ENCODE assay signal across 21 mouse cellular contexts in the genomic region with DNA sequence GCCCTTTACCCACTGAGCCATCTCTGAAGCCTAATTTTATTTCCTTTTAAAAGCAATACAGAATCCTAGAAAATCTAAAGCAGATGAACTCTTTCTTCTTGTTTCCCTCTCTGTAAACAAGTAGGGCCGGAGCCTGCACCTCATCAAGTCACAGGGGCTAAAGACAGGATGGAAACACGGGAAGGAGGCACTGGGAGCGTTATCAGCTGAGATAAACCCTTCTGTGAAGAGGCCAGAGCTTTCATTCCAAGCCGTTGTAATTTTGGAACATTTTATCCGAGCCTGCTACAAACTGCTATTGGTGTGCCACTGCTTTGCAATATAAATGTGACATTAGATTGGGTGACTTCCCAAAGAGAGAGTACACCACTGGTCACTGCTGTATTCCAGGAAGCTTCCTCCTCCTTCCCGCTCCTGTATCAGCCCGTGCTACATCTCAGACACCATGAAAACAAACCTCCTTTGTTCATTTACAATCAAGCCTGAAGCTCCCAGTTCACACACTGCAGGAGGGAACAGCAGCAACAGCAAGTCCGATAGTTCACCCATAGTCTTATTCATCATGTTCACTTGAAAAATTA. TPM values are rescaled to one million over a fixed set of nuclear protein-coding genes. Genes with fewer than 3 reads are reported as not detected.
DNase-seq lines count a peak whose midpoint lies in the region; ATAC-seq and TF ChIP-seq lines count a peak whose summit lies in the region.
"Had no signal": no experiment of that assay in that cellular context is flagged by ENCODE, and none has a peak within 500 bp of the region (broad histone marks: within the 10 kb centered on the region; RNA-seq: fewer than 3 reads in every experiment).

No protein-coding gene starts in this region.

- peak overlapping the region; percentile 40 for H3K4me2 ChIP-seq in heart, embryonic 14.5 days (ENCODE audit: low read length)
- no peak overlapping the region for H3K4me2 ChIP-seq in intestine, embryonic 14.5 days (ENCODE audit: low read length)
- H3K4me2 ChIP-seq: forebrain, embryonic 13.5 days; limb, embryonic 12.5 days; liver, embryonic 13.5 days had no signal

- H3K4me3 ChIP-seq in heart, embryonic 14.5 days (ENCODE audit: control insufficient read depth in 1 of 2, insufficient read depth in 1 of 2, low read depth in 1 of 2, low read length in 2 of 2), result no peak overlapping the region
- no peak overlapping the region for H3K4me3 ChIP-seq in heart, adult 2 months
- H3K4me3 ChIP-seq in embryonic facial prominence, embryonic 10.5 days, result no peak overlapping the region
- H3K4me3 ChIP-seq in intestine, embryonic 14.5 days (ENCODE audit: low read depth, low read length), result no peak overlapping the region
- H3K4me3 ChIP-seq: forebrain, embryonic 13.5 days; limb, embryonic 12.5 days; liver, embryonic 13.5 days; megakaryocyte, embryonic 14.5 days had no signal

- no peaks in the 10 kb centered on the region for H3K27me3 ChIP-seq in heart, embryonic 14.5 days (ENCODE audit: control insufficient read depth, insufficient read depth, low read length)
- H3K27me3 ChIP-seq in heart, adult 2 months (ENCODE audit: control insufficient read depth, insufficient read depth, low read length), result no peaks in the 10 kb centered on the region
- no peaks in the 10 kb centered on the region for H3K27me3 ChIP-seq in embryonic facial prominence, embryonic 10.5 days (replicated peaks; ENCODE audit: low read depth, poor library complexity, severe bottlenecking)
- no peaks in the 10 kb centered on the region for H3K27me3 ChIP-seq in intestine, embryonic 14.5 days (replicated peaks; ENCODE audit: control insufficient read depth, insufficient read depth, low read length)
- H3K27me3 ChIP-seq: forebrain, embryonic 13.5 days; limb, embryonic 12.5 days; liver, embryonic 13.5 days; megakaryocyte, embryonic 14.5 days; Patski had no signal

- DNase-seq in embryo, embryonic 10.5 days (ENCODE audit: low spot score), result peak; percentile 12
- no peak for DNase-seq in embryo, embryonic 11 days
- DNase-seq in heart, adult 2 months, result no peak
- peak; percentile 21 for DNase-seq in embryonic facial prominence, embryonic 10.5 days (ENCODE audit: low spot score)
- DNase-seq in intestine, embryonic 14.5 days (ENCODE audit: low spot score), result peak; percentile 52
- no peak for DNase-seq in ovary, postnatal 10 days (ENCODE audit: low spot score)
- DNase-seq in frontal cortex, postnatal 10 days (ENCODE audit: low spot score in 2 of 2), result no peak
- DNase-seq: adrenal gland, postnatal 10 days; cerebellum, adult 9-11 months; gastrocnemius, postnatal 25 days; kidney, adult 2 months; kidney, postnatal 10 days; liver, embryonic 13.5 days; thymus, postnatal 36 days had no signal

- no peak for TF ChIP-seq CTCF in heart, adult 2 months (IDR thresholded peaks at IDR 0.05)

- no peaks in the 10 kb centered on the region for H3K9me3 ChIP-seq in heart, embryonic 14.5 days (ENCODE audit: control insufficient read depth, low read length)
- no peaks in the 10 kb centered on the region for H3K9me3 ChIP-seq in embryonic facial prominence, embryonic 10.5 days
- no peaks in the 10 kb centered on the region for H3K9me3 ChIP-seq in intestine, embryonic 14.5 days (ENCODE audit: control insufficient read depth, low read length)
- H3K9me3 ChIP-seq: forebrain, embryonic 13.5 days; limb, embryonic 12.5 days; liver, embryonic 13.5 days had no signal

- peak; percentile 75 for ATAC-seq in heart, embryonic 14.5 days (ENCODE audit: insufficient number of reproducible peaks, insufficient read depth, low FRiP score, low read depth)
- ATAC-seq in intestine, embryonic 14.5 days (replicated peaks; ENCODE audit: low FRiP score, low TSS enrichment, low read depth), result no peak
- ATAC-seq: CD4-positive, CD25-positive, alpha-beta regulatory T cell, adult 4 months; forebrain, embryonic 13.5 days; hindbrain, embryonic 16.5 days; Patski had no signal

- H3K36me3 ChIP-seq in heart, embryonic 14.5 days (ENCODE audit: control insufficient read depth, insufficient read depth, low read length), result 0 out of 2 replicates have a peak, but pooled peaks cover 5% of the 10 kb centered on the region
- H3K36me3 ChIP-seq in heart, adult 2 months (ENCODE audit: control insufficient read depth, insufficient read depth, low read length), result no peaks in the 10 kb centered on the region
- H3K36me3 ChIP-seq in embryonic facial prominence, embryonic 10.5 days (replicated peaks), result peaks cover 4% of the 10 kb centered on the region; the same call in 1 of the 2 replicates
- no peaks in the 10 kb centered on the region for H3K36me3 ChIP-seq in intestine, embryonic 14.5 days (ENCODE audit: control insufficient read depth, insufficient read depth, low read length)
- H3K36me3 ChIP-seq: limb, embryonic 12.5 days; liver, embryonic 13.5 days had no signal

- no peak for TF ChIP-seq EP300 in heart, adult 2 months (IDR thresholded peaks at IDR 0.05; ENCODE audit: insufficient read depth, low read depth, low read length)

- TF ChIP-seq POLR2A in heart, adult 2 months (IDR thresholded peaks at IDR 0.05; ENCODE audit: insufficient read depth, low read depth, low read length), result no peak

- no peaks in the 10 kb centered on the region for H3K79me2 ChIP-seq in heart, adult 2 months (replicated peaks; ENCODE audit: control insufficient read depth, insufficient read depth, low read length)

- WGBS in heart, embryonic 14.5 days, result 10% methylated on average over 8 of the region's 8 CpGs
- 15% methylated on average over 8 of the region's 8 CpGs for WGBS in heart, adult 2 months
- WGBS in embryonic facial prominence, embryonic 10.5 days, result 44% methylated on average over 8 of the region's 8 CpGs
- WGBS in intestine, embryonic 14.5 days, result 21% methylated on average over 8 of the region's 8 CpGs

- peak overlapping the region; percentile 76 to 77 for H3K27ac ChIP-seq in heart, embryonic 14.5 days (replicated peaks in 1 of 2; ENCODE audit: control insufficient read depth in 1 of 2, insufficient read depth in 1 of 2, low read depth in 2 of 2, low read length in 2 of 2)
- H3K27ac ChIP-seq in heart, adult 2 months, result no peak overlapping the region
- H3K27ac ChIP-seq in embryonic facial prominence, embryonic 10.5 days (replicated peaks), result no peak overlapping the region
- H3K27ac ChIP-seq in intestine, embryonic 14.5 days (ENCODE audit: low read depth), result 0 out of 2 replicates have a peak overlapping the region, but pooled peaks have one; percentile 11
- H3K27ac ChIP-seq: forebrain, embryonic 13.5 days; limb, embryonic 12.5 days; liver, embryonic 13.5 days had no signal

- H3K9ac ChIP-seq in heart, embryonic 14.5 days (ENCODE audit: low read length), result peak overlapping the region; percentile 39; the same call in 1 of the 2 replicates
- no peak overlapping the region for H3K9ac ChIP-seq in heart, adult 2 months (ENCODE audit: low read depth, low read length)
- no peak overlapping the region for H3K9ac ChIP-seq in intestine, embryonic 14.5 days (ENCODE audit: low read length)
- H3K9ac ChIP-seq: forebrain, embryonic 13.5 days; limb, embryonic 12.5 days; liver, embryonic 13.5 days had no signal

- H3K4me1 ChIP-seq in heart, embryonic 14.5 days (ENCODE audit: control insufficient read depth in 2 of 2, insufficient read depth in 2 of 2, low read length in 2 of 2), result peaks cover 6 to 20% of the 10 kb centered on the region in 2 experiments; a peak in 2 of 4 replicates
- H3K4me1 ChIP-seq in heart, adult 2 months (ENCODE audit: control insufficient read depth, insufficient read depth, low read length), result peaks cover 3% of the 10 kb centered on the region; the same call in 1 of the 2 replicates
- 0 out of 2 replicates have a peak, but pooled peaks cover 4% of the 10 kb centered on the region for H3K4me1 ChIP-seq in embryonic facial prominence, embryonic 10.5 days
- H3K4me1 ChIP-seq in intestine, embryonic 14.5 days (replicated peaks; ENCODE audit: control insufficient read depth, insufficient read depth, low read length), result 0 out of 2 replicates have a peak, but pooled peaks cover 7% of the 10 kb centered on the region
- H3K4me1 ChIP-seq: forebrain, embryonic 13.5 days; limb, embryonic 12.5 days; liver, embryonic 13.5 days had no signal

- intact Hi-C loops in heart, adult 2 months (cut with DNase I), result loop anchor here (10.0 kb wide), 2 partner anchors 95 to 645 kb away; a partner anchor contains a TSS

RNA-seq across cellular contexts. Expression of a gene that starts 28.0 kb away (rescaled TPM):
- polyA plus RNA-seq in heart, embryonic 14.5 days (2014; fragmentation: Nextera tagmentation; extraction: Ambion mirVana), result 4.2 and 4.8 TPM in 2 replicates
- total RNA-seq in heart, adult 2 months (2021), result under 1 TPM; 0.27 to 0.47 TPM
- 0.64 and 0.86 TPM in 2 replicates for polyA plus RNA-seq in heart, adult 2 months (2012; rRNA removed)
- polyA plus RNA-seq in embryonic facial prominence, embryonic 10.5 days (2016; fragmentation: Nextera tagmentation; extraction: Ambion mirVana), result 2.6 and 2.9 TPM in 2 replicates
- polyA plus RNA-seq in intestine, embryonic 14.5 days (2014; fragmentation: Nextera tagmentation; extraction: Ambion mirVana), result 2.4 and 4.2 TPM in 2 replicates

RNA-seq across cellular contexts. Expression of a gene that starts 28.2 kb away (rescaled TPM):
- 16.6 and 20.3 TPM in 2 replicates for polyA plus RNA-seq in heart, embryonic 14.5 days (2014; fragmentation: Nextera tagmentation; extraction: Ambion mirVana)
- 1 to 10 TPM; 6.2 to 6.5 TPM for total RNA-seq in heart, adult 2 months (2021)
- 3.2 and 5.0 TPM in 2 replicates for polyA plus RNA-seq in heart, adult 2 months (2012; rRNA removed)
- 34.0 and 34.2 TPM in 2 replicates for polyA plus RNA-seq in embryonic facial prominence, embryonic 10.5 days (2016; fragmentation: Nextera tagmentation; extraction: Ambion mirVana)
- polyA plus RNA-seq in intestine, embryonic 14.5 days (2014; fragmentation: Nextera tagmentation; extraction: Ambion mirVana), result 32.3 and 34.0 TPM in 2 replicates

Comparison
In these comparisons a context has a peak if more than half of its experiments do, and no peak if none do; other contexts are left out.
1. DNase-seq: peak in embryo, embryonic 10.5 days (single experiment), embryonic facial prominence, embryonic 10.5 days (single experiment) and intestine, embryonic 14.5 days (single experiment); none in embryo, embryonic 11 days (single experiment), heart, adult 2 months (0 of 2), ovary, postnatal 10 days (single experiment) and frontal cortex, postnatal 10 days (0 of 2).
2. H3K27ac ChIP-seq: peak in heart, embryonic 14.5 days (2 of 2) and intestine, embryonic 14.5 days (single experiment); none in heart, adult 2 months (single experiment) and embryonic facial prominence, embryonic 10.5 days (single experiment).